Mouse (Mus musculus) embryo, embryonic 10 days (tissue): Measurements from ENCODE around the gene LTO1.
"Not testable (repeated sequence)": the region's sequence is repeated elsewhere in the genome, so short reads cannot be mapped to it uniquely, and the experiment has no call there.

Experiments used
- DNase-seq: peaks from one replicate; pipeline ENCODE4 v3.0.0-alpha.2; 2015; ENCODE audit warnings: low spot score

The LTO1 gene

GRCm38 (mm10) chr7:144914948-144915750 lies at the start of gene LTO1:
TSS of gene LTO1 (plus strand) at chr7:144915100.
- peak; percentile 94 for DNase-seq

DNA sequence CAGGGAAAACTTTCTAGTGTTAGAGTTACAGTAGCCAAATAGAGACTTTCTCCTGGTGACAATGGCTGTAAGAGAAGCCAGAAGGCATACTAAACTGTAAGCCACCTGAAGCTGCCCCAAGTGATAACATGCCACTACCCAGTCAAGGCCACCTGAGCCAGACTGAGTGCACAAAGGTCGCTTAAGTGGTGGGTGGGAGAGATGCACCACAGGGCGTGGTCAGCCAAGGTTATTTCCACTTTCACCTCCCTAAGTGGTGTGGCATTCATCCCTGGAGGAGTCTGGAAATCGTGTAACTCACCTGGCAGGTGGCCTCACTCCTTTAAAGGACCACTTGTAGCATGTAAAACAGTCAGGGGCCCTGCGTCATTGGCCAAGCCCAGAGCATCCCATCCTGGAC lies 47.7 kb upstream of the LTO1 start:
- DNase-seq = no peak

DNA sequence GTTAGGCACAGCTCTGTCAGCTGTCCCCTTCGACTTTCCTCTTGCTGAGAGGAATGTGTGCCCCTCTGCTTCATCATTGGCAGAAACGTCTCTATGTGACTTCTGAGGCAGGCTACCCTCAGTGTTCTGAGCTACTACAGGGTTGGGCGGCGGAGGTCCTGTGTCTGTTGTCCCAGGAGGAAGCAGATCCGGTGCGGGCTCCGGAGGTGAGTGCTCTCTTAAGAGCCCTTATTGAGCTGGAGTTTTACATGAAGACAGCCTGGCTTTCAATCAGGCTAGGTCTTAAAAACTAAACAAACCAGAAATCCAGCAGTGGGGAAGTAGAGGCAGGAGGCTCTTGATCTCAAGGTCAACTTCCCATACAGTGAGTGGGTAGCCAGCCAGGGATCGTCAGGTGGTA lies 47.3 kb upstream of the LTO1 start:
- no peak for DNase-seq

- DNase-seq = no peak
Measured at GRCm38 (mm10) chr7:144872420-144872819, 42.5 kb upstream of the LTO1 start.

DNA sequence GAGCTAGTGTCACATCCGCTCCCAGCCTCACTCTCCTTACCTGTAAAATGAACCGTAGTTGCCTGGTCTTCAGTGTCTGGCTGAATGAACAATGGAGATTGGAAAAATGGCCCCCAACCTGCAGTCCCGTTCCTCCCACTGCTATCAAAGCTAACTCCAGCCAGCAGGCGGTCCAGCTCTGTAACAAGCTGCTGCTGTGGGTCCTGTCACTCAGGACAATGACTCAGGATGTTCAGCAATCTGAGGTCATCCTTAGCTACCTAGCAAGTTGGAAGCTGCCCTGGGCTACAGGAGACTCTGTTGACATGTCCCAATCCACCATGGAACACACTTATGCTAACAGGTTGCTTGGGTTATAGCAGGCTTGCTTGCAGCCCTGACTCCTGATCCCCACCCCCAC lies 41.7 kb upstream of the LTO1 start:
- no peak for DNase-seq

DNA sequence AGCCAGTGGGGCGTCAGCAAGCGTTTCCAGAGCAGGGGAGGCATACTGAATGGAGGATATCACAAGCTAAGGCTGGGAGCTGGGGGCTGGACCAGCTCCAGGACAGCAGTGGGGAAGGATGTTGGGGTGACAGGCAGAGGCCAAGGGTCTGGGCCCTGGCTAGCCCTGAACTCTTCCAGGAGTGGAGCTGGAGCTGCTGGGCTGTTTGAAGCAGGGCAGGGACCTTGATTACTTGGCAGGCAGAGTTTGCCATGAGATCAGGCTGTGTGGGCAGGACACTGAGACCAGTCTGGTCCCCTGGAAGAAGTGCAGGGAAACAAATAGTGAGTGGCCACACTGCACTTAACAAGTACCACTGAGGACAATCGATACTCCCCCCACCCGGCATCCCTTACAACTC lies 40.7 kb upstream of the LTO1 start:
- no peak for DNase-seq

DNA sequence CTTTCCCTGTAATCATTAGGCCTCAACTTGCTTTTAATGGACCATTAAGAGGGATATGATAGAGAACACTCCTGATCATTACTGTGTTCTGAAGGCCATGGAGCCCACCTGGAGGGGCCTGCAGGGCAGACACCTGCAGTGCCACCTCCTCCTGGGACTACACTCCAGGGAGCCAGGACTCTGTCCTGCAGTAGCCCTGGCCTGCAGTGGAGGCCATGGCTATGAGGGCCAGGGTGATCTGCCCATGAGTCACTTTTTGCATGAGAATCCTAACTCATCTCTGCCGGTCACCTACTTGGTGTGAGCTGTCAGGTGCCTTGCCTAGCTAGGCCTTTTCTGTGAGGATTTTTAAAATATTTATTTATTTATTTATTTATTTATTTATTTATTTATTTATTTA lies 36.5 kb upstream of the LTO1 start:
- DNase-seq = no peak

DNA sequence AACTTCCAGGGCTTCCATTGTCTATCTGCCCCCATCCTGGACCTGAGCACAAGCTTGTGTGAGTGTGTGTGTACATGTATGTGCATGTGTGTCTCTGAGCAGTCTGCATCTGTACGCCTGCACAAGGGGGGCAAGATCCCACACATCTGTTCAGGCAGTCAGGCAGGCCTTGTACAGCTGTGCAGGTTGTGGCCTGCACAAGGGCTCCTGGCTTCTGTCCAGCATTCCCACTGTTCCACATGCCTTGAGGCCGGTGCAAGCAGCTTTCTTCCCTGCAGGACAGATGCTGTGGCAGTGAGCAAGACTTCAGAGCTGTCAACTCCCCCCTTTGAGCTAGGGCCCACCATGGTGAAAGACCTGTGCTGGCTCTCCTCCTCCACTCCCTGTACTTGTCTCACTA lies 31.8 kb upstream of the LTO1 start:
- DNase-seq = no peak

GRCm38 (mm10) chr7:144887672-144888071 lies 27.2 kb upstream of the LTO1 start:
- DNase-seq = no peak

DNA sequence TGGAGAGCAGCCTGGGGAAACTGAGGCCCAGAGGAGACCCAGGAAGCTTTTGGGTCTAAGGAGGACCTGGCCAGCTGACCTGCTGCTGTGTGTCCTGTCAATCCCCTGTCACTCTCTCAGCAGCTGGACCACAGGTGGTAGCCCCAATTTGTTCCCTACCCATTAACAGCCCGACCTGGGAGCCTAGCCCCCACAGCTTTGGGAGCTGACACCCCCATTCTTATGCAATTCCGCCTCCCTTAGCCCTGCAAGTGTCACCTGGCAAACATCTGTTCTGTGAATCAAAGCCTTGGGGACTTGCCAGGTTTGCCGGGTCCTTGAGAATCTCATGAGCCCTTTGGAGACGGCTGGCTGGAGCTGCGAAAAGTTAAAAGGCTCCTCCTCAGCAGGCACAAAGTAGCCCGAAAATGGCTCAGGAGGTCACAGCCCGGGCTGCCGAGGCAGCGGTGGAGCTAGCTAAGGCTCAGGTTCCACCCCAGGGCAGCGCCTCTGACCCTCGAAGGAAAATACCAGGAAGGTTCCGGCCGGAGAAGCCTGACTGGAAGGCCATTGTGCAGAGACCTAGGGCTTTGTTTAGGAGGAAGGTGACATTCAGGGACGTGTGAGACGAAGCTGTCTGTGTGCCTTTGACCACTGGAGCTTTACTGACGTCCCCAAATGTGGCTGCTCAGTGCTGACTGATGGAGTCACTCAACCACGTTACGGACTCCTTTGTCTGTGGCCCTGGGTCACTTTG lies 26.2 kb upstream of the LTO1 start:
- peak; percentile 56 for DNase-seq

- DNase-seq = not testable (repeated sequence)
Measured at GRCm38 (mm10) chr7:144890661-144891060, 24.2 kb upstream of the LTO1 start.

GRCm38 (mm10) chr7:144891863-144892262 lies 23.0 kb upstream of the LTO1 start:
- no peak for DNase-seq

DNA sequence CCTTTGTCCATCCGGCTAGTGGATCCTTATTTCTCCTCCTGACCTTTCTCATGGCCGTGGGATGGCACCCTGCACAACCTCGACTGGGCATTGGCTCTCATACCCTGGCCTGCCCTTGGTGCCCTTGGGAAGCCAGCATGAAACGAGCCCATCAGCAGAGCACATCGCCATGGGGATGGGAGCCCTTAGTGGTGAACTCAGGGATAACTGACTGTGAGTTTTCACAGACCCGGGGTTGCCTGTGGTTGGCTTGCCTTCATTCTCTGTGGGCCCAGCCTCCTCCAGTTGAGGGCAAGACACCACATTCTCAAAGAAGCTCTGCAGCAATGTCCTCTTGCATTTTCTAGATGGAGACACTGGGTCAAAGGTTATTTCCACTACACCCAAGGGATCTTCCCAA lies 22.6 kb upstream of the LTO1 start:
- no peak for DNase-seq

DNA sequence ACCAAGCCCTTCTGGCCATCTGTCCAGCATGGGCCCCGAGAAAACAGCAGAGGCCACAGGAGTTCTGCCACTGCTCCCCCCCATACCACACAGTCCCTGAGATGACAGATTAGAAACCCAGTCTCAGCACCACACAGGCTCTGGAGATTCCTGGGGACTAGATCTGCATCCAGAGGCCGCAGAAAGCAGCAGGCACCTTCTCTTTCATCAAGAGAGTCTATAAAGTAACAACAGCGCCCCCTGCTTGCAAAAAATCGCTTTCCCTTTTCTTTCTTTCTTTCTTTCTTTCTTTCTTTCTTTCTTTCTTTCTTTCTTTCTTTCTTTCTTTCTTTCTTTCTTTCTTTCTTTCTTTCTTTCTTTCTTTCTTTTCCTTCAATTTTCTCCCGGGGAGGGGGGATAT lies 20.7 kb upstream of the LTO1 start:
- peak; percentile 54 for DNase-seq

GRCm38 (mm10) chr7:144894706-144895105 lies 20.2 kb upstream of the LTO1 start:
- DNase-seq = peak; percentile 35

DNA sequence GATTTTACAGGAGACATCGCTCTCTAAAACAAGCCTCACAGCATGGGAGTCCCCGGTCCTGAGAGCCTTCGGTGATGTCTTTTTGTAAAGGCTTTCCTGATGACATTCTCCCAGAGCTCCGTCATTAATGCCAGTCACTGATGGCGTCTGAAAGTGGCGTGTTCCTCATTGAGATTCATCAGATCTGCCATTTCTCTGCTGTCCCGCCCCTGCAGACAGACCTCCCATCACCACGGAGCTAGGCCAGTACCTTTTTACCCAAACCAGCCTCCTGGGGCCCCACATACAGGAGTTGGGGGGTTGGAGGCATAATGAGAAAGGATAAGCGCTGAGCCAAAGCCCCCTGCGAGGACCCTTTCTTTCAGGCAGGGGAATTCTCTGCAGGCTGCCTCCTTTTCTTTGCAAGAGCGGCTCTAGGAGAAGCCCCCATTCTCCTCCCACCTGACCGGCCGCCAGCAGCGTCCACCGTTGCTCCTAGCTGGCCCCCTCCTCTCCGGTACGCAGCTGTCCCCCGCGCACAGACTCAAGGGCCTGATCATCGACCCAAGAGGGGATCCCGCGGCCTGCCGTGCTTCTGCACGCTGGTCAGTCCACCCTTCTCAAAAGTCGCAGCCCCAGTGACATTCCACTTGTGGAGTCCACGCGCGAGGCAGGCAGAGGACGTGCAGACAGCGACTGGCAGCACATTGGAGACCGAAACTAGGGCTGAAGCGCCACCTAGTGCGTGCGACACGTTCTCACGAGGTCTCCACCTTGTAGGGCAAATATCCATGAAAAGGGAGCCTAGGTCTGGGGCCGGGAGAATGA lies 19.4 kb upstream of the LTO1 start:
- peak; percentile 96 for DNase-seq

GRCm38 (mm10) chr7:144896294-144897218 lies 18.3 kb upstream of the LTO1 start, which contains the start of gene Fgf15:
TSS of gene Fgf15 (plus strand) at chr7:144896531.
- peak; percentile 57 for DNase-seq

GRCm38 (mm10) chr7:144898506-144898905 lies 16.4 kb upstream of the LTO1 start:
- DNase-seq = no peak

DNA sequence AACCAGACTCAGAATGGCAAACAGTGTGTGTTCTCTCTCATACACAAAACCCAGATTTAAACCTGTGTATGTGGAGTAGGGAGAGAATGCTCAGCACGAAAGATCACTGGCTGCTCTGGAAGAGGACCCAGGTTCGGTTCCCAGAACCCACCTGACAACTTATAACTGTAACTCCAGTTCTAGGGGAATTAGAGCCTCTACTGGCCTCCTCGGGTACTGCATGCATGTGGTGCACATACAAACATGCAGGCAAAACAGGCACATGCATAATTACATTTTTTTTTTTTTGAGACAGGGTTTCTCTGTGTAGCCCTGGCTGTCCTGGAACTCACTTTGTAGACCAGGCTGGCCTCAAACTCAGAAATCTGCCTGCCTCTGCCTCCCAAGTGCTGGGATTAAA lies 9.4 kb upstream of the LTO1 start:
- DNase-seq = not testable (repeated sequence)

DNA sequence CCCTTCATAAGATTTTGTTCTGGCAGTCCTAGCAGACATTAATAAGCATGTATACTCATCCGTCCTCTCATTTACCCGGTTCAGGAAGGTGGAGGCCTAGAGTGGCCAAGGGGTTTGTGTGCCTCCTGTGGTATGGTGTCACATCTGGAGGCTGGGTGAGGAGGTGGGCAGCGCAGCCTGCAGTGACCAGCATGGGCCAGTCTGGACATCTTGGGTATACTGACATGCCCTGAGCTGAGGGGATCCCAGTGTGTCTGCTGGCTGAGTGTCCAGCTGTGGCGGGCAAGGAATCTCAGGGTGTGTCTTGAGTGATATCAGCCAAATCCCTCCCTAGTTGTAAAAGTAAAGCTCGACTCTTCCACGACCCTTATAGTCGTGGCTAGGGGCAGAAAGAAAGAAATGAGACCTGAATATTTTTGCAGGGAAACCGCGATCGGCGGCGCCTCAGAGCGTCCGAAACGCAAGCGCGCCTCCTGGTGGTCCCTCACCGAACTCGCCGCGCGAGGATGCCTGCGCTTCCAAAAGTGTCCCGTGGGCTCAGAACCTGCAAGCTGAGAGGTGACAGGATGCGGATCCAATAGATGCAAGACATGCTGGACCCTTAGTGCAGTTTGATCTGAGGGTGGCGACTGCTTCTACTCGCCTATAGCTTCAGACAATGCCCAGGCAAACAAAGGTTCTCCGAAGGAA lies 8.0 kb upstream of the LTO1 start:
- DNase-seq = peak; percentile 85

GRCm38 (mm10) chr7:144907793-144908192 lies 7.1 kb upstream of the LTO1 start:
- DNase-seq = peak; percentile 73
